Mouse (Mus musculus) small intestine, adult 2 months (tissue): ENCODE data around the gene Etnk2.

ENCODE experiments used
- CTCF ChIP-seq: fragments of 200-500 bp; IDR thresholded peaks from 2 replicates; pipeline ENCODE4 v1.5.1; 2012; ENCODE audit warnings: low read depth, mild to moderate bottlenecking, control low read depth, inconsistent platforms, low read length, moderate library complexity, mixed read lengths; ENCODE audit not compliant: insufficient replicate concordance, insufficient read length; ENCODE audit errors: extremely low read depth
- POLR2A ChIP-seq: fragments of 200-500 bp; IDR thresholded peaks from 2 replicates; pipeline ENCODE4 v1.6.1; 2012; ENCODE audit warnings: low read depth, mild to moderate bottlenecking, control low read depth, inconsistent platforms, low read length, moderate library complexity

- TF ChIP-seq CTCF (no peak), POLR2A (no peak)
These were observed 44.1 kb downstream of the Etnk2 start for GRCm38 (mm10) chr1:133407436-133407835.
